Mouse (Mus musculus) hindbrain, postnatal 0 days (tissue): Measurements from ENCODE around the gene Spata31d1d. TPM values are rescaled to one million over a fixed set of nuclear protein-coding genes. Genes with fewer than 3 reads are reported as not detected.

Experiments
- ATAC-seq: fragments of 200-750 bp; cut with Nextera tagmentation; 2 replicates; pipeline ENCODE4 v1.8.0; 2017; ENCODE audit warnings: mild to moderate bottlenecking, moderate TSS enrichment, moderate library complexity
- DNase-seq: peaks from one replicate; pipeline ENCODE4 v3.0.0-alpha.2; 2015; ENCODE audit warnings: low spot score
- H3K27ac ChIP-seq: fragments of 300-500 bp; sonication (generic); 2 replicates; pipeline ENCODE4 v1.5.1; 2014; ENCODE audit warnings: mild to moderate bottlenecking
- H3K27me3 ChIP-seq: fragments of 300-500 bp; sonication (generic); 2 replicates; pipeline ENCODE4 v1.6.1; 2014; ENCODE audit warnings: low read length, mixed read lengths; ENCODE audit not compliant: insufficient read depth
- H3K36me3 ChIP-seq: fragments of 300-500 bp; sonication (generic); 2 replicates; pipeline ENCODE4 v1.6.1; 2014; ENCODE audit warnings: low read length, mixed read lengths; ENCODE audit not compliant: insufficient read depth
- H3K4me1 ChIP-seq: fragments of 300-500 bp; sonication (generic); 2 replicates; pipeline ENCODE4 v1.6.1; 2014; ENCODE audit warnings: antibody characterized with exemption, low read length, mixed read lengths; ENCODE audit not compliant: insufficient read depth
- H3K4me2 ChIP-seq: fragments of 300-500 bp; sonication (generic); 2 replicates; pipeline ENCODE4 v1.6.1; 2014; ENCODE audit warnings: low read depth, mild to moderate bottlenecking, low read length, moderate library complexity, mixed read lengths
- H3K4me3 ChIP-seq: fragments of 300-500 bp; sonication (generic); 2 replicates; pipeline ENCODE4 v1.5.1; 2014; ENCODE audit warnings: low read length
- H3K9ac ChIP-seq: fragments of 300-500 bp; sonication (generic); replicated peaks from 2 replicates; pipeline ENCODE4 v1.6.1; 2014; ENCODE audit warnings: mild to moderate bottlenecking, low read length, moderate library complexity, mixed read lengths
- H3K9me3 ChIP-seq: fragments of 300-500 bp; sonication (generic); 2 replicates; pipeline ENCODE4 v1.6.1; 2016; ENCODE audit warnings: low read length, mixed read lengths
- CTCF ChIP-seq: IDR thresholded peaks from 2 replicates; pipeline ENCODE4 v1.5.1; 2016; ENCODE audit warnings: antibody characterized with exemption, control low read depth, low read depth
- WGBS: fragments of 180-500 bp; shearing (Covaris S2); extraction: QIAGEN DNeasy Blood & Tissue Kit; methylation state at CpG from one replicate; pipeline ENCODE4 v1.1.7; 2014; 5-methylcytosine and 5-hydroxymethylcytosine counted together
- polyA plus RNA-seq: library from polyadenylated mRNA; unstranded; fragments of >200 nt; fragmentation: Nextera tagmentation; extraction: Ambion mirVana; gene quantifications from 2 replicates; pipeline ENCODE4 v1.2.1, GENCODE M21; 2015
- total RNA-seq: library from RNA; depleted of rRNA; stranded (reverse); fragments of >200 nt; gene quantifications from 2 replicates; pipeline ENCODE4 v1.2.3, GENCODE M21; 2014

Gene Spata31d1d
- total and polyA plus RNA-seq, 2 experiments from 2014 or later, result not detected

DNA sequence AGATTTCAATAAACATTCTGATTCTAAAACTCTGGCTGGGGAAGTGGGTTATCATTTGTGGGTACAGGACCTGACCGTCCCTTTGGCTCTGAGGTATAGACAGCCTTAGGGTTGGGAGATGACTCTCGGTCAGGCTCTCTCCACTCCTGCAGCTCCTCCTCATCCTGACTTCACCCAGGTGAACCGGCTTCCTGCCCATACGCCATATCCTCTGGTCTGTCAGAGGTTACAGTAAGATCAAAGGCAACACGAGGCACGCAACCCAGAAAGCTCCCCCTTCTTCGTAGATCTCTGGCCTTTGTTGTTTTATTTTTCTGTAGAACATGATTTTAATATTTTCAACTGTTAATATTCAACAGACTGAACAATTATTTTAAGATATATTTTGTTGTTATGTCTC, 35.8 kb downstream of the Spata31d1d start:
- 92% methylated on average over 7 of the region's 7 CpGs for WGBS
- Histone ChIP-seq H3K9ac (no peak overlapping the region), H3K4me3 (no peak overlapping the region), H3K4me1 (no peaks in the 10 kb centered on the region), H3K36me3 (no peaks in the 10 kb centered on the region), H3K9me3 (no peaks in the 10 kb centered on the region), H3K4me2 (no peak overlapping the region), H3K27ac (no peak overlapping the region), H3K27me3 (no peaks in the 10 kb centered on the region)
- no peak for ATAC-seq
- DNase-seq, result no peak
- no peak for TF ChIP-seq CTCF

DNA sequence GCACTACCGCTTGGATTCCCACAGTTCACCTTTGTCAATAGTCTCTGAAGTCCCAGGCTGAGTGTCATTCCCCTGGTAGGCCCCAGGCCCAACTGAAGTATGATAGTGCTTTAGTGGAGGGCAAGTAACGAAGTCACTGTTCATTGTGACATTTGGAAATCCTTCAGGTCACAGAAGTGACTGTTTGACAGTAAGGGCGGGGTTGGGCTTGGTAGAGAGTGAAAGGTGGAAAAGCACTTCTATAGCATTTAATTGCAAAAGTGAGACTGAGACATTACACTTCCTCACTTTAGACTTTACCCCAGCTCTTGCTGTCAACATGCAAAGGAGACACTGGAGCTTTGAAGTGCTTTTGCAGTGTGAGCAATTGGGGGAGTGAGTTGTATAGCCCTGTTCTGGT, 37.5 kb downstream of the Spata31d1d start, which contains the start of gene 4921517D22Rik:
TSS of gene 4921517D22Rik (minus strand) at position 101 of the 400 bp plus-strand sequence.
- DNase-seq (no peak), ATAC-seq (no peak)
- no peak within 1 kb of the TSS for H3K27ac ChIP-seq
- 91% methylated on average over 3 of the region's 3 CpGs for WGBS
- H3K9me3 ChIP-seq, result no peaks in the 10 kb centered on the region
- no peak within 1 kb of the TSS for H3K4me2 ChIP-seq
- no peaks in the 10 kb centered on the region for H3K4me1 ChIP-seq
- H3K9ac ChIP-seq, result no peak within 1 kb of the TSS
- no peak within 1 kb of the TSS for H3K4me3 ChIP-seq
- TF ChIP-seq CTCF, result no peak
- no peaks in the 10 kb centered on the region for H3K36me3 ChIP-seq
- no peaks in the 10 kb centered on the region for H3K27me3 ChIP-seq

DNA sequence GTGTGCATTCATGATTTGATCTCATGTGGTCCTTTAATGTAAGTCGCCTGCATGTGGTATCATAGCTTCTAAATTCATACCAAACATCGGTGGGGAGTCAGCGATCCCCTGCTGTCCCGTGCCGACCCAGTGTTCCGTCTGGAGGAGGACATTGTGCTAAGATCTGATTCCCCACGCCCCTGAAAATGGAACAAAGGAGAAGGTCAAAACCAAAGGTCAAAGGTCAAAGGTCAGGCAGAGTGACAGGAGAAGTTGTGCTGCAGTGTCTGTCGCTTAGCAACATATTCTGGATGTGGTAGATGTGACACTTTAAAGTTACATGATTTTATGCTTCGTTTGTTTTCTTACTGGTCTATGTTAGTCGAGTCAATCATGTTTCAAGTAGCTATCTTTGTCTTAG, 40.1 kb downstream of the Spata31d1d start:
- DNase-seq, result no peak
- ATAC-seq, result no peak
- WGBS, result 15% methylated on average over 10 of the region's 10 CpGs
- no peaks in the 10 kb centered on the region for H3K36me3 ChIP-seq
- H3K27me3 ChIP-seq, result no peaks in the 10 kb centered on the region
- no peak overlapping the region for H3K4me2 ChIP-seq
- no peaks in the 10 kb centered on the region for H3K4me1 ChIP-seq
- H3K9me3 ChIP-seq, result no peaks in the 10 kb centered on the region
- TF ChIP-seq CTCF, result no peak
- H3K27ac ChIP-seq, result no peak overlapping the region
- no peak overlapping the region for H3K9ac ChIP-seq
- H3K4me3 ChIP-seq, result no peak overlapping the region

- H3K9me3 ChIP-seq, result no peaks in the 10 kb centered on the region
- H3K27ac ChIP-seq, result no peak overlapping the region
- no peaks in the 10 kb centered on the region for H3K36me3 ChIP-seq
- ATAC-seq, result no peak
- DNase-seq, result no peak
- no peak overlapping the region for H3K4me2 ChIP-seq
- no peaks in the 10 kb centered on the region for H3K4me1 ChIP-seq
- 89% methylated on average over 7 of the region's 7 CpGs for WGBS
- no peak overlapping the region for H3K4me3 ChIP-seq
- TF ChIP-seq CTCF, result no peak
- H3K27me3 ChIP-seq, result no peaks in the 10 kb centered on the region
- H3K9ac ChIP-seq, result no peak overlapping the region
These were observed 41.0 kb downstream of the Spata31d1d start for GRCm38 (mm10) chr13:59690576-59690975.

DNA sequence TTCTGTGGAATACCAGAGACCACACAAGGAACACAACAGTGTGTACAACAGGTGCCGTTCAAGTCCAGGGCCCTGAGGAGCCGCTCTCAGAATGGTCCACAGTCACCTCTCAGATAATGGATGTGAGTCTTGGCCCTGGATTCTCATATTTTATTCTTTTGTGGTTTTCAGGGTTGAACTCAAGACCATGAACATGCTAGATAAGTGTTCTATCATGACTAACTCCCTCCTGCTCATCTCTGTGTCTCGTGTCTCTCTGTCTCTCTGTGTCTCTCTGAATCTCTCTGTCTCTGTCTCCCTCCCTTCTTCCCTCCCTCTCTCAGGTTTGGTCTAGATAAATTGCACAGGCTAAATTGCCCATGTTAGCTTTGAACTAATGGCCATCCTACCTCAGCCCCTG, 41.7 kb downstream of the Spata31d1d start:
- ATAC-seq, result no peak
- WGBS, result 93% methylated on average over 3 of the region's 3 CpGs
- Histone ChIP-seq H3K4me3 (no peak overlapping the region), H3K27ac (no peak overlapping the region), H3K9me3 (no peaks in the 10 kb centered on the region), H3K36me3 (no peaks in the 10 kb centered on the region), H3K4me1 (no peaks in the 10 kb centered on the region), H3K27me3 (no peaks in the 10 kb centered on the region), H3K9ac (no peak overlapping the region), H3K4me2 (no peak overlapping the region)
- DNase-seq, result no peak
- no peak for TF ChIP-seq CTCF

- no peak overlapping the region for H3K4me3 ChIP-seq
- DNase-seq (no peak), ATAC-seq (no peak)
- H3K9ac ChIP-seq, result no peak overlapping the region
- H3K4me2 ChIP-seq, result no peak overlapping the region
- WGBS, result 86% methylated on average over 9 of the region's 9 CpGs
- H3K27me3 ChIP-seq, result no peaks in the 10 kb centered on the region
- H3K36me3 ChIP-seq, result no peaks in the 10 kb centered on the region
- no peak for TF ChIP-seq CTCF
- H3K9me3 ChIP-seq, result no peaks in the 10 kb centered on the region
- H3K4me1 ChIP-seq, result no peaks in the 10 kb centered on the region
- no peak overlapping the region for H3K27ac ChIP-seq
These were observed 42.2 kb downstream of the Spata31d1d start for GRCm38 (mm10) chr13:59689313-59689712.

GRCm38 (mm10) chr13:59688338-59688770, 43.2 kb downstream of the Spata31d1d start:
- Histone ChIP-seq H3K4me1 (no peaks in the 10 kb centered on the region), H3K27me3 (no peaks in the 10 kb centered on the region), H3K9ac (no peak overlapping the region), H3K4me2 (no peak overlapping the region), H3K9me3 (no peaks in the 10 kb centered on the region), H3K4me3 (no peak overlapping the region), H3K27ac (no peak overlapping the region), H3K36me3 (no peaks in the 10 kb centered on the region)
- 46% methylated on average over 13 of the region's 13 CpGs for WGBS
- no peak for TF ChIP-seq CTCF
- DNase-seq, result no peak
- no peak for ATAC-seq
